Mouse (Mus musculus) intestine, embryonic 14.5 days (tissue): ENCODE measurements around the gene Fgf16. TPM values are rescaled to one million over a fixed set of nuclear protein-coding genes. Genes with fewer than 3 reads are reported as not detected.

Experiments
- ATAC-seq: fragments of 200-750 bp; cut with Nextera tagmentation; replicated peaks from 2 replicates; pipeline ENCODE4 v1.8.0; 2017; ENCODE audit warnings: low read depth, moderate number of reproducible peaks, moderate TSS enrichment, moderate library complexity; ENCODE audit not compliant: low FRiP score, low TSS enrichment
- DNase-seq: peaks from one replicate; pipeline ENCODE4 v3.0.0-alpha.2; 2018; ENCODE audit warnings: low spot score
- H3K27ac ChIP-seq: fragments of 300-500 bp; sonication (generic); 2 replicates; pipeline ENCODE4 v1.5.1; 2014; ENCODE audit warnings: low read depth, mild to moderate bottlenecking, control low read depth
- H3K27me3 ChIP-seq: fragments of 300-500 bp; sonication (generic); replicated peaks from 2 replicates; pipeline ENCODE4 v1.6.1; 2014; ENCODE audit warnings: low read length, control low read depth; ENCODE audit not compliant: control insufficient read depth, insufficient read depth
- H3K36me3 ChIP-seq: fragments of 300-500 bp; sonication (generic); 2 replicates; pipeline ENCODE4 v1.6.1; 2014; ENCODE audit warnings: low read length, control low read depth; ENCODE audit not compliant: control insufficient read depth, insufficient read depth
- H3K4me1 ChIP-seq: fragments of 300-500 bp; sonication (generic); replicated peaks from 2 replicates; pipeline ENCODE4 v1.6.1; 2014; ENCODE audit warnings: low read length, control low read depth, mixed read lengths; ENCODE audit not compliant: control insufficient read depth, insufficient read depth
- H3K4me2 ChIP-seq: fragments of 300-500 bp; sonication (generic); 2 replicates; pipeline ENCODE4 v1.6.1; 2014; ENCODE audit warnings: low read length
- H3K4me3 ChIP-seq: fragments of 300-500 bp; sonication (generic); 2 replicates; pipeline ENCODE4 v1.5.1; 2014; ENCODE audit warnings: low read depth, low read length, control low read depth, mixed read lengths
- H3K9ac ChIP-seq: fragments of 300-500 bp; sonication (generic); 2 replicates; pipeline ENCODE4 v1.6.1; 2014; ENCODE audit warnings: mild to moderate bottlenecking, low read length
- H3K9me3 ChIP-seq: fragments of 300-500 bp; sonication (generic); 2 replicates; pipeline ENCODE4 v1.6.1; 2016; ENCODE audit warnings: low read length, control low read depth; ENCODE audit not compliant: control insufficient read depth
- WGBS: fragments of 180-500 bp; shearing (Covaris S2); extraction: QIAGEN DNeasy Blood & Tissue Kit; methylation state at CpG from one replicate; pipeline ENCODE4 v1.1.7; 2014; 5-methylcytosine and 5-hydroxymethylcytosine counted together
- polyA plus RNA-seq: library from polyadenylated mRNA; unstranded; fragments of >200 nt; fragmentation: Nextera tagmentation; extraction: Ambion mirVana; gene quantifications from 2 replicates; pipeline ENCODE4 v1.2.1, GENCODE M21; 2014

Fgf16 gene
- not detected in 2 replicates for polyA plus RNA-seq

GRCm38 (mm10) chrX:105764162-105765004 lies at the start of gene Fgf16:
Fgf16 (plus strand) TSS chrX:105764279.
- ATAC-seq (0 out of 2 replicates have a peak, but pooled peaks have one; percentile 19), DNase-seq (peak; percentile 56)
- Histone ChIP-seq H3K27me3 (peaks cover 49% of the 10 kb centered on the region), H3K4me2 (peak within 1 kb of the TSS; percentile 55), H3K4me3 (peak within 1 kb of the TSS; percentile 32), H3K9me3 (no peaks in the 10 kb centered on the region), H3K9ac (no peak within 1 kb of the TSS), H3K36me3 (no peaks in the 10 kb centered on the region), H3K4me1 (no peaks in the 10 kb centered on the region), H3K27ac (no peak within 1 kb of the TSS)
- 10% methylated on average over 39 of the region's 86 CpGs for WGBS

GRCm38 (mm10) chrX:105714740-105715139 lies 49.3 kb upstream of the Fgf16 start:
- no peaks in the 10 kb centered on the region for H3K4me1 ChIP-seq
- no peak overlapping the region for H3K4me2 ChIP-seq
- no peak overlapping the region for H3K27ac ChIP-seq
- no peaks in the 10 kb centered on the region for H3K27me3 ChIP-seq
- H3K36me3 ChIP-seq: no peaks in the 10 kb centered on the region
- no peak overlapping the region for H3K9ac ChIP-seq
- no peaks in the 10 kb centered on the region for H3K9me3 ChIP-seq
- no peak for DNase-seq
- no peak overlapping the region for H3K4me3 ChIP-seq
- WGBS: 81% methylated on average over 4 of the region's 4 CpGs
- no peak for ATAC-seq

- Histone ChIP-seq H3K4me1 (no peaks in the 10 kb centered on the region), H3K36me3 (no peaks in the 10 kb centered on the region), H3K9me3 (no peaks in the 10 kb centered on the region), H3K9ac (no peak overlapping the region), H3K4me2 (no peak overlapping the region), H3K27ac (no peak overlapping the region), H3K4me3 (no peak overlapping the region), H3K27me3 (no peaks in the 10 kb centered on the region)
- no peak for ATAC-seq
- DNase-seq: no peak
- 91% methylated on average over 7 of the region's 7 CpGs for WGBS
These were observed 48.2 kb upstream of the Fgf16 start for GRCm38 (mm10) chrX:105715789-105716321.

GRCm38 (mm10) chrX:105718388-105718787 lies 45.7 kb upstream of the Fgf16 start:
- Histone ChIP-seq H3K27ac (no peak overlapping the region), H3K9ac (no peak overlapping the region), H3K36me3 (no peaks in the 10 kb centered on the region), H3K4me3 (no peak overlapping the region), H3K9me3 (no peaks in the 10 kb centered on the region), H3K27me3 (no peaks in the 10 kb centered on the region), H3K4me2 (no peak overlapping the region), H3K4me1 (no peaks in the 10 kb centered on the region)
- no peak for ATAC-seq
- no peak for DNase-seq
- 83% methylated on average over 5 of the region's 5 CpGs for WGBS

- no peak overlapping the region for H3K27ac ChIP-seq
- no peak overlapping the region for H3K4me2 ChIP-seq
- H3K4me3 ChIP-seq: no peak overlapping the region
- no peaks in the 10 kb centered on the region for H3K9me3 ChIP-seq
- H3K4me1 ChIP-seq: no peaks in the 10 kb centered on the region
- no peak for ATAC-seq
- no peaks in the 10 kb centered on the region for H3K36me3 ChIP-seq
- H3K9ac ChIP-seq: no peak overlapping the region
- H3K27me3 ChIP-seq: no peaks in the 10 kb centered on the region
- DNase-seq: no peak
- WGBS: 82% methylated on average over 5 of the region's 5 CpGs
These were observed 45.1 kb upstream of the Fgf16 start for GRCm38 (mm10) chrX:105718943-105719342.

GRCm38 (mm10) chrX:105724174-105724573 lies 39.9 kb upstream of the Fgf16 start:
- H3K4me1 ChIP-seq: no peaks in the 10 kb centered on the region
- H3K4me2 ChIP-seq: no peak overlapping the region
- H3K9ac ChIP-seq: no peak overlapping the region
- DNase-seq (no peak), ATAC-seq (no peak)
- no peaks in the 10 kb centered on the region for H3K9me3 ChIP-seq
- H3K27ac ChIP-seq: no peak overlapping the region
- H3K27me3 ChIP-seq: no peaks in the 10 kb centered on the region
- no peaks in the 10 kb centered on the region for H3K36me3 ChIP-seq
- 73% methylated on average over 7 of the region's 7 CpGs for WGBS
- no peak overlapping the region for H3K4me3 ChIP-seq

GRCm38 (mm10) chrX:105762847-105763527 lies 1.1 kb upstream of the Fgf16 start:
- Histone ChIP-seq H3K4me2 (peak overlapping the region; percentile 55), H3K9me3 (no peaks in the 10 kb centered on the region), H3K27me3 (peaks cover 49% of the 10 kb centered on the region), H3K9ac (no peak overlapping the region), H3K4me3 (peak overlapping the region; percentile 32), H3K27ac (no peak overlapping the region), H3K4me1 (no peaks in the 10 kb centered on the region), H3K36me3 (no peaks in the 10 kb centered on the region)
- peak; percentile 53 for DNase-seq
- ATAC-seq: no peak
- WGBS: 15% methylated on average over 22 of the region's 23 CpGs

- H3K4me3 ChIP-seq: peak overlapping the region; percentile 32
- H3K9me3 ChIP-seq: no peaks in the 10 kb centered on the region
- no peaks in the 10 kb centered on the region for H3K36me3 ChIP-seq
- no peak overlapping the region for H3K9ac ChIP-seq
- 13% methylated on average over 20 of the region's 20 CpGs for WGBS
- H3K4me2 ChIP-seq: peak overlapping the region; percentile 55
- no peak for DNase-seq
- H3K4me1 ChIP-seq: no peaks in the 10 kb centered on the region
- peak; percentile 23; the same call in 1 of the 2 replicates for ATAC-seq
- H3K27ac ChIP-seq: no peak overlapping the region
- H3K27me3 ChIP-seq: peaks cover 49% of the 10 kb centered on the region
These were observed 467 bp upstream of the Fgf16 start for GRCm38 (mm10) chrX:105763612-105764011.
